Mouse (Mus musculus) kidney, adult 18-20 months (tissue): ENCODE measurements at regions not wholly inside any gene's neighbourhood (a gene's known extent, or its start where the extent isn't known, plus 50 kb on each side); places are given as distances from the start of the nearest gene placed in this dataset.
"Not testable (repeated sequence)": the region's sequence is repeated elsewhere in the genome, so short reads cannot be mapped to it uniquely, and the experiment has no call there.

ENCODE experiments used
- DNase-seq: peaks from one replicate; pipeline ENCODE4 v3.0.0; 2021

DNA sequence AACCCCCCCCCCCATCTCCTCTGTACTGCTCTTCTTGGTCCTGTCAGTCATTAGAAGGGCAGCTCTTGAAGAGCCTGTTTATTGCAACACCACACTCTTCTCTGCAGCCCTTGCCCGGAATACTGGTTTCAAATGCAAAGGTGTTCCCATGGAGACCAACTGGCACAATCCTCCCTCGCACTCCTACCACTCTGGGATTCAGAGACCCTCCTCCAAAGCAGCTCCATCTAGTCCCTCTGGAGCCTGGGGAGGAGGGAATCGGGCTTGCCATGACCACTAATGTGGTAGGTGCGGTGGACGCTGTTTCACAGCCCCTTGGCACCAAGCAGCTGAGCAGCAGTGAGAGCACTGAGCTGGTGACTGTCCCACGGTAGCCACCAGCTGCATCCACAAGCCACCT is 83.1 kb downstream of the Stk35 start:
- no peak for DNase-seq

DNA sequence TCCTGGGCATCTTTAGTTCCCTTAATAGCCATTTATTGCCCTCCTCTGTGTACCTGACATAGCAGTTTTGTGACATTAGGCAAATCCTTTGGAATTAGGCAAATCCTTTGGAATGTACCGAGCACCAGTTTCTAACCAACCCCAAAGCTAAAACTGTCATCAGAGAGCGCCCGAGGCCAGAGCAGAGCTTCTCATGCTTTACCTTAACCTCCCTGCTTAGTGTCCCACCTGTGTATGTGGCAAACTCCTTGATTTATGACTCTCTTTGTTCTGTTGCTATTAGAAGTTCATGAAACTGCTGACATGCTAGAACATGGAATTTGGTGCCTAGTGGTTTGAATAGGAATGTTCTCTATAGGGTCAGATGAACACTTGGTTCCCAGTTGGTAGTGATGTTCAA is 84.0 kb downstream of the Stk35 start:
- DNase-seq: no peak

DNA sequence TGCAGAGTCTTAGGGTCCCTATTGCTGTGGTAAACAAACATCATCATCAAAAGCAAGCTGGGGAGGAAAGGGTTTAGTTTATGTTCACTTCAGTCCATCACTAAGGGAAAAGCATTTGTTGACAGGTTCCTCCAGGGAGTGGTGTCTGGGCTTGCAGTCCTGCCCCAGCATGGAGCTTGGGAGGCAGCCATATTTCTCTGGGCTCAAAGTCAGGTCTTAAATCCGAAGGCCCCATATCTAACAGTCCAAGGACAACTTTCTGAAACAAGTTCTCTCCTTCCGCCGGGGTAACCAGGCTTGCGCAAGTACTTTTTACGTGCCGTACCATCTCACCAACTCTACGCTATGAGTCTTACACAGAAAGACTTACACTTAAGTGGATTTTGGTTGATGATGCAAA is 85.2 kb downstream of the Stk35 start:
- no peak for DNase-seq

DNA sequence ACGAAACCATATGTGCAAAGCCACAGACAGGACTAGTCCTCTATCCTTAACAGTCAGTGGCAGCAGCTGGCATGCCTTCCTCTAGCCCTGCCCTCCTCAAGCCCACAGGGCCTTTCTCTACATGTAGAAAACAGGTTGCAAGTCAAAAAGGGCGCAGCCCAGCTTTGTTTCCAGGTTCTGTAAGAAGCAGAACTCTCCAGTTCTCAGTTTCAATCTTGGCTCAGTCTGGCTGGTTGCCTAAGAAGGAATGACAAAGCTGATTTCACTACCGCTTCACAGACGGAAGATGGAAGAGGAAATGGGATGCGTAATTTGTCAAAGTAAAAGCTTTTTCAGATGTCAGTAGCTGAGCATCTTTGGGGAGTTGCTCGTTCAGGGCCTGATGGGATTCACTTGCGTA is 92.9 kb downstream of the Stk35 start:
- no peak for DNase-seq

DNA sequence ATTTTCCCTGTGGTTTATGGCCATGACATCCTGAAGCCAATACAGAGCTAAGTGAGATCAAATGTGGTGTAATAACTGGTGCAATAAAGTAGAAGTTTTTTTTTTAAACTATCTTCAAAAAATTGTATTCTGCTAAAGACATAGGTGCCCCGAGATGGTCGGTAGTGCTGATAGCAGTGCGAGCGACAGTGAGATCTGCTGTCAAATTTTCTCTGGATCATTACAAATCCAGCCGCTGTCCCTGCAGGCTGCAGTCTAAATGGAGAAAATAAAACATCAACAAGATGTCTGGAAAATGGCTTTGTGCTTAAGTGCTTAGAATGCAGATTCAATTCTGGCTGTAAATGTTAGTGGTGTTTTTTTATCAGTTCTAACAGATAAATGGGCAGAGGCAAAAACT is 93.5 kb downstream of the Stk35 start:
- DNase-seq: no peak

DNA sequence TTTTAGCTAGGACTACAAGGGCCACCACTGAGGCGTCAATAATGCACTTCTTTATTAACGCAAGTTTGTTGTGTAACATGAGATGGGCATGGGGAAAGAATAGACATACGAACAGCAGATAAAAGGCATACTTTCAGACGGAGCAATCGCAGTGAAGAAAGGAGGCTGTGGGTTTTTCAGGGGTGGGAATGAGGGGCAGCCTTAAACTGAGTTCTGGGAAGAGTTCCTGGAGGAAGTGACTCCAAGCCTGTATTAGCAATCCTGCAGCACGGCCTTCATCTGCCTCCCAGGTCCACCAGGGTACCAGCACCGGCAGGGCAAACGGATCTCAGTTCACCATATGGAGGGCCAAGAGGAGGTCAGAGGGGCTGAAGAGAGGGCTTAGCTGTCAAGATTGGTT is 94.6 kb downstream of the Stk35 start:
- no peak for DNase-seq

DNA sequence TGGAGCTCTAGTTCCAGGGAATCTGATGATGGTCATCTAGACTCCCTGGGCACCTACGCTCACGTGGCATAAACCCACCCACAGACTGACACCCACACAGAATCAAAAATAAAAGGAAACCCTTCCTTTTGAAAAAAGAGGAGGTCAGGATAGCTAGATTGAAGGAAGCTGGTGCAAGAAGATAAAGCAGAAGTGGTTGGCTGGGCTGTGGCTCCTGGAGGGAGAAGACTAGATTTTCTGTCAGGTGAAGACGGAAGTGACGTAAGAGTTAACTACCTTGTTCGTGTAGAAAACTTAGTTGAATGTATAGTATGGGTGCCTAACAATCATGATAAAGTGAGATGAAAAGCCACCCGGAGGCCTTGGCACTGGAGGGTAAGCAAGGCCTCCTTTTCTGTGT is 95.1 kb downstream of the Stk35 start:
- no peak for DNase-seq

DNA sequence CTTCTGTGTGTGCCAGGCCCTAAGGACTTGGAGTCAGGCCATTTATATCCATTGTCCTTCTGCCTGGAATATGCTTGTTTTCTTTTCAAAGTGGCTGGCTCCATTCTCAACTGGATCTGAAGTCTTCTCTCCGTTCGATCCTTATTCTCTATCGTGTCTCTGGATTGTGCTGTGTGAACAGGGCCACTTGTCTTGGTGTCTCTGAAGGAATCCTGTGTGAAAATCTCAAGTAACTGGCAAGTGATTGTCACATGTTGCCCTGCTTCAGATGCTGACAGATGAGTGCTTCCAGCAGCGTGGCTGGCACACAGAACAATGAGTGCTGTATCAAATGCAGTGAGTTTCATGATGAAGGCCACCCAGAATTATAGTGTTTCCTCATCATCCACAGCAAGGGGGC is 96.4 kb downstream of the Stk35 start:
- DNase-seq: no peak

DNA sequence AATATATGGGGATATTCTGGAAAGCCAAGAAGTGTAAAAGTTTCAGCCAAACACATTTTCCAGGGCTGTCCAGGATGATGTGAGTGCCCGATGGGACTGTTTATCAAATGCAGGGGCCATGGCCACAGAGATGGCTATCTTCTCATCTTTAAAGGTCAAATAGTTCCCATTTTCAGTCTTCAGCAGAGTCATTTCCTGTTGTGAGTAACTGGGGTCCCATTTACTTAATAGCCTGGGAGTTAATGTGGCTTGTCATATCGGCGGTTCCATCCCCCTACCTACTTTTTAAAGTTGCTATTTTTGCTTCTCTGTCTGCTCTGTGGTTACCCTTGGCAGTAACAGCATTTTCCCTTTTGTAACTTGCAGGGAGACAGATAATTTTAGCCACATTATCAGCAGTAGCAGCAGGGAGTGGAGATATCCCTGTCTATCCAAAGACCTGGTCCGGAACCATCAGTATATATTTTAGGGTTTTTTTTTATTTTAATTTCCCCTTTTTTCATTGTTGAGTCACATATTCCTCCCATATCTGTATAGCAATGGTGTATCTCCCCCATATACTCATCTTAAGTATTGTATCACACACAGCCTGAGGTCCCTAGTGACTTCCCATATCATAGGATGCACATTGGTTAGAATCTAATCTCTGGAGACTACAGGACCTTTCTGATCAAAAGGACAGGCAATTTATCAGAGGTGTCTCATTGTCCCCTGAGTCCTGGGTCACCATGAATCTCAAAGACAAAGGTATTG is 103.2 kb downstream of the Stk35 start:
- no peak for DNase-seq

DNA sequence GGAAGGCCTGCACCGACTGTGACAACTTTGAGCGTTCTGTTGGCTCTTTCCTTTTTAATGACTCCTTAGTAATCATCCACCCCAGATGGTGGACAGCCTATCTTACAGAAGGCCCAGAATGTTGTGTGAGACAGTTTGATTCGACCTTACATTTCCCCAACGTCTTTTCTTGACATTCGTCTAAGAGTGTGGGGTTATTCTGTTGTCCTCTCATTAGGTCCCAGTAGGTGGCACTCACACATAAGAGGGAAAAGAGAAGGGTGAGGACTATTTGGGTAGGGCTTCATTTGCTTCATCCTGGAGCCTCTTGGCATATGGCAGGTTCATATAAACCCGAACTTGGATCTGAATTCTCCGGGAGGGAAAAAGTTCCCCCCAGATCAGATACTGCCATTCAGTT is 104.4 kb downstream of the Stk35 start:
- peak; percentile 21 for DNase-seq

DNA sequence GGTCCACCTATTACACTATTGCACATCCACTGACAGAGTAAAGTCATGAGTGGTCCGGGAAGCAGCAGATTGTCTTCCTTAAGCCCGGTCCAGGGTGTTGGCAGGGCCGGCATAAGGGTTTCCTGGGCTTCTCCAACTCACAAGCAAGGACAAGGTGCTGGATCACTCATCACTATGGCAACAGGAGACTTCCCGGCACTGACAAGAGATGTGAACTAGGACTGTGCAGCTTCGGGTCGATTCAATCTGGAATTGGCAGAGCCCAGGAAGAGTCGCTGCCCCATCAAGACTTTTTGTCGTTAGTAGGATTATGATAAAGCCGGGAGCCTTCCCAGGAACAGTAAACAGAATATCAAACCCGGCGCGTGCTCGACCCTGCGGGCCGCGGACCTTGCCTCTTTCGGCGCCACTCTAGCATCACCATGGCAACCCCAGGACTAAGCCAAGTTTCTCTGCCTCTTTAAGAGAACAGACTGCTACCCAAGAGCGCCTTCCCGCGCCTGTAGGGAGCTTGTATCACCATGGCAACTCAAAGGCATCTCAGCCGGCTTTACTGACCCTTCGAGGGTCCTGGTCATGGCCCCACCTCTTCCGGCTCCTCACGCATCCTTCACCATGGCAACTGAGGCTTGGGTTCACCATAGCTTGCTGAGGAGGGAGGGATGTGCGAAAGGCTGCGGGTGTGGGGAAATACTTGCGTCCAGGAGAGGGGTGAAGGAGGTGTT is 103.3 kb upstream of the Tgm3 start:
- DNase-seq: peak; percentile 28

DNA sequence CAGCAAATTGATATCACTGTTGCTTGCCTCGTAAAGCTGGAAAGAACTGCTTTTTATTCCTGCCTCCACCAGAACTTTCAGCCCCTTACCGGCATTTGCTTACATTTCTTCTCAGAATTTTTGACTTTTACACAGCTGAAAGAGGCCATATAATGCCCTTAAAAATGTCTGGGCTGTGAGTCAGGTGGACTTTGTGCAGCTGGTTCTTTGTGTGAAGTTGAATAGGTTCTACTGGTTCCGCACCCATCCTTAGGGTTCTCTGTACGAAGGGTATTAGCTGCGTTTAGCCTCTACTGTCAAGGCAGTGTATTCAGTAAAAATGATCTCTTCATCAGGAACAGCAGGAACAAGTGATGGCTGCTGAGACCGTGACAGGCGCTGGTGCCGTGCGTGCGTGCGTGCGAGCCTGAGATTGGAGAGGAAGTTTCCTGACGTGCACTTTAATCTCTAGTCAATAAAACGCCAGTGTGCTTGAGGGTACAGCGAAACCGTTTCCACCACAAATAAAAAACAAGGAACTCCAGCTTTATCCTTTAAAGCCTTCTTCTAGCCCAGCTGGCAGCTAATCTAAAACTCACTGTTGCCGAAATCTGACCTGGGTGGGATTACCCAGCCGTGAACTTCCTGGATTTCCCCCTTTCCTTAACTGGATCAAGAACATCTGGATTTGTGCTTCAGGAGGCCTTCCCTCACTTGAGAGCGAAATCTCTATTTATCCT is 100.8 kb upstream of the Tgm3 start:
- DNase-seq: peak; percentile 4

DNA sequence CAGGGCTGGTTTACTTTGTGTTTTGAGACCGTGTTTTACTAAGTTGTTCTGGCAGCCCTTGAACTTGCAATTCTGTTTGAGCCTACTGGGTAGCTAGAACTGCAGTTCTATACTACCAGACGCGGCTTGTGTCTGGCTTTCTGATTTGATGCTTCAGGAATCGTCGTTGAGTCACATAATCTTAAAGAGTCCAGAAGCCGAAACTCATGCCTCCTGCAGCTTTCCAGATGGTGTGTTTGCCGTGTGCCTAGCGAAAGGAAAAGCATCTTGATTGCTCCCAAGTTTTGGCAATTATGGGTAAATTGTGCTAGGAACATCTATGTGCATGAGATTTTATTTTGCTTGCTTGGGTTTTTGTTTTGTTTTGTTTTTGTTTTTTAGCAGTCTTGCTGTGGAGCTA is 99.6 kb upstream of the Tgm3 start:
- DNase-seq: no peak

DNA sequence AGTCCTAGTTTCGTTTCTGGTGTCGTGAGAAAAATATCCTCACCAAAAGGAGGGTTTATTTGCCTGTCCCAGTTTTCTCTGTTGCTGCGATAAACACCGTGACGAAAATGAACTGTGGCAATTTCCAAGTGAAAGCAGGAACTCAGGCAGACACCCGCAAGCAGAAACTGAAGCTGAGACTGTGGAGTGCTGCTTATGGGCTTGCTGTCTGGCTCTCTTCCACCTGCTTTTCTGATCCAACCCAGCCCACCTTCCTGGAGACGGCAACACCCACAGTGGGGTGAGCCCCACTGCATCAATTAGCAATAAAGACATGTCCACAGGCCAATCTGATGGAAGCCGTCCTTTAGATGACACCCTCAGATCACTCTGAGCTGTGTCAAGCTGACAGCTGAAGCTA is 97.9 kb upstream of the Tgm3 start:
- DNase-seq: no peak

DNA sequence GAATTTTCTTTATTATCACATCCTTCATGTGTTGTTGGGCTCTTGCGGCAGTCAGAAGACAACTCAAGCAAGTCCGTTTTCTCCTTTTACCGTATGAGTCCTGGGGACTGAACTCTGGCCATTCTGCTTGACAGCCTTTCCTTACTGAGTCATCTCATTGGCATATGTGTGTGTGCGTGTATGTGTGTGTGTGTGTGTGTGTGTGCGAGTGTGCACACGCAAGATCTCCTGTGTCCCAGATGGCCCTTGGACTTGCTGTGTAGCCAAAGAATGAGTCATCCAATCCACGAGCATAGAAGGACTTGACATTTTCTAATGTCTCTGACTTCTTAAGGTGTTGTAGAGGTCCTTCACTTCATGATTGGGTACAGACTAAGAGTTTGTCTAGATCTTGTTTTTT is 95.7 kb upstream of the Tgm3 start:
- DNase-seq: no peak

DNA sequence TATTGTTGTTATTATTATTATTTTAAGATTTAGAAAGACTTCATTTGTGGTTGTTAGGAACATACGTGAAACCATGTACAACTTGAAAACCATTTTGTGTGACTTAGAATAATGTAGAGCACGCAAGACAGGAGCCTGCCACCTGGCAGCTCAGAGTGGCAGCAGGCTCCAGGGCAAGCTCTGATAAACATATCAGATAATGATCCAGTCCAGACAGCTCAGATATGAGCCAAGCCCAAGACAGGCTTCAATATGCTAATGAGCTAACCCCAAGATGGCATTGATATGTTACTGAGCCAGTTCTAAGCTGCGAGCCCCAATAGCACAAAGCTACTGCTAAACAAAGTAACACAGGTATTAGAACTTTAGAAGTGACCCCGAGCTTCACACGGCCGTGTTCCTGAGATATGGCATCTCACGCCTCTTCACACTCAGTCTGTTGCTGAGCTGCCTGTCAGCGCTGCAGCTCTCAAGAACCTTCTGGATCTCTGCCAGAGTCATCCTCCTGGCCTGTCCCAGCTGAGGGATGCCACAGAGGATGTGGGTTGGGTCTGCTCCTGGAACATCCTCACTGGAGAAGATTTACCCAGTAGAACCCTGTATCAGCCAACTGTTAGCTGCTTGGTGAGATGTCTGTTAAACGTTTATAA is 93.9 kb upstream of the Tgm3 start:
- no peak for DNase-seq

DNA sequence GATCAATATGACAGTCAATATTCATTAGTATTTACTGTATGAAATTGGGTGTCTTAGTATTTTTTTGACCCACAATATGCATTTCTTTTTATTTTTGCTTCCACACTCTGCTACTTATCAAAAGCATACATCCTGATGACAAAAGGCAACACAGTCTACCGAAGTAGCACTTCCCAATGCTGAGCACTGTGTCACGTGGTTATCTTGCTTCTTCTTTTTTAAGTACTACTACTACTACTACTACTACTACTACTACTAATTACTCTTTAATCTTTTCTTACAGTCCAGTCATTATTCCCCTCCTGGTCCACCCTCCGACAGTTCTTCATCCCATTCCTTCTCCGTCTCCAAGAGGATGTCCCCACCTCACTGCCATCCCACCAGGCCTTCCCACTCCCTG is 92.6 kb upstream of the Tgm3 start:
- no peak for DNase-seq

DNA sequence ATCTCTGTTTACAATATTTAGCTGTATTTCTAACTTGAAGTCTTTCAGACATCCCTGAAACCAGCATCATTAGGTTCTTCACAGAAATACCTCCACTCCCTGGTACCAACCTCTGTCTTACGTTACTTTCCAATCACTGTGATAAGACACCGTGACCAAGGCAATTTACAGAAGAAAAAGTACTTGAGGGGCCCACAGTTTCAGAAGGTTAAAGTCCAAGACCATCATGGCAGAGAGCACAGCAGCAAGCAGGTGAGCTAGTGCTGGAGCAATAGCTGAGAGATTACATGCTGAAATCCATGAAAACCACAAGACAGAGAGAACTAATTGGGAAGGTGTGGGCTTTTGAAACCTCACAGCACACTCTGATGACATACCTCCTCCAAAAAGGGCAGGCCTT is 84.9 kb upstream of the Tgm3 start:
- DNase-seq: no peak

DNA sequence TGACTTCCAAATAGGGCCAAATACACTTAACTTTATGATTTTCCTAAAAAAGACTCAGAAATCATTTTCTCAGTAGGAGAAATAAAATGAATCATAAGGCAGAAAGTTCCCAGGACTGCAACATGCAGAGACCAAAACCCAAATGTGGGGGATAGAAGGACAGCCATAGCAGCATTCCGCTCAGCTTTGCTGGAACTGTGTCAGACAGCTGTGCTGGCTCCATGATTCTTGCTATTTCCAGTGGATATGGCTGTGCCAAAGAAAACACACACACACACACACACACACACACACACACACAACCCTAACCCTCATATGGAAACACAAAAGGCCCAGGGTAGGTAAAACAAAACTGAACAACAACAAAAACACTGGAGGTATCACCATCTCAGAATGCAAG is 78.6 kb upstream of the Tgm3 start:
- no peak for DNase-seq

DNA sequence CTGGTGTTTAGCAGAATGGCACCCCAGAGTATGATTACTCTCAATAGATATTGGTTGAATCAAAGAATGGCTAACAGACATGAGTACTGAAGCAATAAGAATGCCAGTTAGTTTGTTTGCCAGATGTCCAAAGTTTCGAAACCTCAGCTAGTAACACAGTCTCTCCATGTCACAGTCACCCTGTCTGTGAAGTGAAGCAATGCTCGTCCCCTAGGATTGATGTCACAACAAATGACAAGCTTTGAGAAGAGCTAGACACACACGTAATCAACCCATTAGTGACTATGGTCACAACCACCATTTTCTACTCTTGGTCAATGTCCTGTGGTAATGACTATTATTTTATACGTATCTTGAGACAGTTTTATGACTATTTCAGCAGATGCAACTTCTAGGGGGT is 69.3 kb upstream of the Tgm3 start:
- no peak for DNase-seq

DNA sequence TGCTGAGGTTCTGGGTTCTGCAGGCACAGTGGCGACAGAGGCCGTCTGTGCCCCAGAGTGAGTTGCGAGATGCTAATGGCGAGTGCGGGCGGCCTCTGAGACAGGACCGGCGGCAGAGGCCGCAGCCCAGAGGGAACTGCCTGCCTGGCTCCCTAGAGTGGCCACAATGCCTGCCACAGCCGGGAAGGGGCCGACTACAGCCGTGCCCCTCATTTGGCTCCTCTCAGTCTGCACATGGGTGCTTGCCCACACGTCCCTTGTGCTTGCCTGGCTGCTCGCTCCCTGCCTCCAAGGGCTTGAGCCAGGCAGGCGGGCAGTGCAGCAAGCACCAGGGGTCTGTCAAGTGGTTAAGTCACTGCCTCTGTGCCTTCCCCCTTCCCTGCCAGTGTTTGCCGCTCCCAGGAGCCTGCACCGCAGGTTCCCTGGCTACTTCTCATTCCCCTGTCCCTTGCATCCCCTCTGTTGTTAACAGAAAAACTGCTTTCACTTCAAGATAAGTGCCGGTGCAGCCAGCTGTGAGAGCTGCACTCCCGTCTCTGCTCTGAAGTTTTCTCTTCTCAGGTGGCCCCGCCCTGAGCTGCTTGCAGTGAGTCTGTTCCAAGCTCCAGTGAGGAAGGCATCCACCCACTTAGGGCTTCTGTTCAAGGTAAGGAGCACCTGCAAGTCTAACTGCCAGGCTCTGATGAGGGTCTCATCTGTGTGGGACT is 64.1 kb upstream of the Tgm3 start:
- no peak for DNase-seq

DNA sequence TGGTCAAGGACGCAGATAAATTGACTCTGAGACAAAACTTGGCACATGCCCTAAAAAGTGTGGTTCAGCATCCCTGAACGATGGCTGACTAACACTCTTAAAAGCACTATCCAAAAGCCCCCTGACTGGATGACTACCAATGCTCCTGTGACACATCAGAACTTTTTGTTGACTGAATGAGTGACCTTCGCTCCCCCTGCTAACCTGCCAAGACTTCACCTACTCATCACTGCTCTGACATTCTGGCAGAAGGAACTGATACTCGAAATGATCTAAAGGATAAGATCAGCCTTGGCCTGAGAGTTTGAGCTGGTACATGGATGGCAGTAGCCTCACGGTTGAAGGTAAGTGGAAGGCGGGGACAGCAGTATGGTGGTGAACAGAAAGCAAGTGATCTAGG is 62.4 kb upstream of the Tgm3 start:
- DNase-seq: not testable (repeated sequence)

DNA sequence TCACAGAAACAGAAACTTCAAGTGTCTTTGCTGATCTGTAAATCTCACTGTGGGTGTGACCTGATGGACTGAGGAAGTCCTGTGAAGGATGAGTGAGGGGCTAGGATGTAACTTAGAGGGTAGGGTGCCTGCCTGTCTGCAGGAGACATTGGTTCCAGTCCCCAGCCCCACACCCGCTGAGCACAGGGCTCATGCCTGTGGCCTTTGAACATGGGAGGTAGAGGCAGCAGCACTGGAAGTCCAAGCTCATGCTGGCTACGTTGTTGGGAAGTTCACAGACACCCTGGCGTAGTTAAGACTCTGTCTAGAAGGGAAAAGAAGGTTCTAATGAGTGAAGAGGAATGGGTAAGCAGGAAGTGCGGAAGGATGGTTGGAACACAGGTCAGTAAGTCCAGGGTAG is 59.7 kb upstream of the Tgm3 start:
- DNase-seq: no peak
